ENCODE assay signal across 11 mouse cellular contexts in the genomic region with DNA sequence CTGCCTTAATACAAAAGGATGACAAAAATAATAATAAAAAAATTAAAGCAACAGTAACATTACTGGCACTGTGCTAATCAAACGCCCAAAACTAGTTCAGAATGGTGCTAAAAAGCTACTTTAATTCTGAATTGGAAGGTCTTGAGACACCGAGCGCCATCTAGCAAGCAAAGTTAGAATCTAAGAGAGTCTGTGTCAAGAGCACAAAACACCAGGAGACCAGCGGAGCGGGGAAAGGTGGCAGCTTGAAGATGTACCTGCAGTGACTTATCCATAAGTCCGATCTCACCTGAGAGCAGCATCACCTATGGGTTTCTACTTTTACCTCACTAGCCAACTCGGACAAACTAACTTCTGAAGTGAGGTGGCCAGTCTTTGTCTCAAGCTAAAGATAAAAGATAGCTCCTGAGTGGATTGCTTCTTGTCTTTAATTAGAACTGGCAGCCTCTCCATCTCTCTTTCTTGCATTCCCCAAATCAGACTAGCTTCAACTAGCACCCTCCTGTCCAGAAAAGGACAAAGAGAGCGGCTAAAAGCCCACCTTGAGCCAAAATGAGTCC. TPM values are rescaled to one million over a fixed set of nuclear protein-coding genes. Genes with fewer than 3 reads are reported as not detected.
DNase-seq lines count a peak whose midpoint lies in the region; ATAC-seq and TF ChIP-seq lines count a peak whose summit lies in the region.
"Had no signal": no experiment of that assay in that cellular context is flagged by ENCODE, and none has a peak within 500 bp of the region (broad histone marks: within the 10 kb centered on the region; RNA-seq: fewer than 3 reads in every experiment).

No protein-coding gene starts in this region.

- ATAC-seq in limb, embryonic 14.5 days (ENCODE audit: low FRiP score, low read depth) = no peak
- ATAC-seq in forebrain, embryonic 14.5 days = peak; percentile 21; the same call in 1 of the 2 replicates
- ATAC-seq in midbrain, embryonic 14.5 days (ENCODE audit: low FRiP score, low TSS enrichment) = no peak; the same call in 1 of the 2 replicates

- peak; percentile 60 to 61 for DNase-seq in cerebellum, adult 18-20 months
- DNase-seq in cerebellum, adult 11 months = no peak
- DNase-seq in limb, embryonic 14.5 days (ENCODE audit: low spot score) = peak; percentile 54
- DNase-seq in limb, embryonic 10.5 days (ENCODE audit: low spot score) = no peak
- DNase-seq in forebrain, embryonic 14.5 days (ENCODE audit: low spot score) = peak; percentile 90
- peak; percentile 86 for DNase-seq in midbrain, embryonic 14.5 days
- DNase-seq in spleen, adult 12 weeks (ENCODE audit: low spot score) = no peak
- DNase-seq in spleen, postnatal 10 days (ENCODE audit: low spot score in 2 of 2) = no peak

- no peak overlapping the region for H3K4me3 ChIP-seq in limb, embryonic 14.5 days (replicated peaks; ENCODE audit: low read length)
- no peak overlapping the region for H3K4me3 ChIP-seq in limb, embryonic 10.5 days
- H3K4me3 ChIP-seq in forebrain, embryonic 14.5 days (ENCODE audit: low read depth, low read length) = peak overlapping the region; percentile 11
- H3K4me3 ChIP-seq in midbrain, embryonic 14.5 days (replicated peaks; ENCODE audit: low read depth, low read length) = no peak overlapping the region; the same call in 1 of the 2 replicates
- H3K4me3 ChIP-seq: limb, embryonic 15.5 days; neural tube, embryonic 13.5 days had no signal

- 3% methylated on average over 8 of the region's 8 CpGs for WGBS in limb, embryonic 14.5 days
- WGBS in limb, embryonic 10.5 days = 3% methylated on average over 8 of the region's 8 CpGs
- WGBS in forebrain, embryonic 14.5 days = 2% methylated on average over 8 of the region's 8 CpGs
- 2% methylated on average over 8 of the region's 8 CpGs for WGBS in midbrain, embryonic 14.5 days

- no peaks in the 10 kb centered on the region for H3K9me3 ChIP-seq in limb, embryonic 14.5 days (ENCODE audit: control insufficient read depth, low read length)
- no peaks in the 10 kb centered on the region for H3K9me3 ChIP-seq in limb, embryonic 10.5 days (replicated peaks)
- H3K9me3 ChIP-seq in forebrain, embryonic 14.5 days (replicated peaks; ENCODE audit: control insufficient read depth, low read length) = no peaks in the 10 kb centered on the region
- no peaks in the 10 kb centered on the region for H3K9me3 ChIP-seq in midbrain, embryonic 14.5 days (ENCODE audit: control insufficient read depth, low read length)
- H3K9me3 ChIP-seq: limb, embryonic 15.5 days; neural tube, embryonic 13.5 days had no signal

- H3K4me2 ChIP-seq in limb, embryonic 14.5 days (replicated peaks; ENCODE audit: low read depth, low read length, severe bottlenecking) = no peak overlapping the region
- H3K4me2 ChIP-seq in forebrain, embryonic 14.5 days (ENCODE audit: low read length) = peak overlapping the region; percentile 43
- H3K4me2 ChIP-seq in midbrain, embryonic 14.5 days (ENCODE audit: low read length) = peak overlapping the region; percentile 37
- H3K4me2 ChIP-seq: heart, embryonic 11.5 days; limb, embryonic 15.5 days; neural tube, embryonic 13.5 days had no signal

- H3K27ac ChIP-seq in limb, embryonic 14.5 days (replicated peaks; ENCODE audit: low read depth, low read length) = no peak overlapping the region
- no peak overlapping the region for H3K27ac ChIP-seq in limb, embryonic 10.5 days
- peak overlapping the region; percentile 73 for H3K27ac ChIP-seq in forebrain, embryonic 14.5 days (ENCODE audit: low read depth, low read length)
- peak overlapping the region; percentile 77 for H3K27ac ChIP-seq in midbrain, embryonic 14.5 days (replicated peaks; ENCODE audit: low read depth, low read length)
- H3K27ac ChIP-seq: limb, embryonic 15.5 days; neural tube, embryonic 13.5 days had no signal

- H3K27me3 ChIP-seq in limb, embryonic 14.5 days (ENCODE audit: control insufficient read depth, insufficient read depth, low read length) = peaks cover 95% of the 10 kb centered on the region
- H3K27me3 ChIP-seq in limb, embryonic 10.5 days (ENCODE audit: low read depth, poor library complexity, severe bottlenecking) = peaks cover 99% of the 10 kb centered on the region
- H3K27me3 ChIP-seq in forebrain, embryonic 14.5 days (replicated peaks; ENCODE audit: control insufficient read depth, insufficient read depth, low read length) = peaks cover 25% of the 10 kb centered on the region
- H3K27me3 ChIP-seq in midbrain, embryonic 14.5 days (ENCODE audit: control insufficient read depth, insufficient read depth, low read length) = peaks cover 74% of the 10 kb centered on the region

- peaks cover 4% of the 10 kb centered on the region; the same call in 1 of the 2 replicates for H3K4me1 ChIP-seq in limb, embryonic 14.5 days (ENCODE audit: control insufficient read depth, insufficient read depth, low read length)
- H3K4me1 ChIP-seq in limb, embryonic 10.5 days = peaks cover 22% of the 10 kb centered on the region
- 0 out of 2 replicates have a peak, but pooled peaks cover 7% of the 10 kb centered on the region for H3K4me1 ChIP-seq in forebrain, embryonic 14.5 days (ENCODE audit: control insufficient read depth, insufficient read depth, low read length)
- peaks cover 7% of the 10 kb centered on the region; the same call in 1 of the 2 replicates for H3K4me1 ChIP-seq in midbrain, embryonic 14.5 days (ENCODE audit: control insufficient read depth, insufficient read depth, low read length)

- TF ChIP-seq POLR2A in limb, embryonic 14.5 days (IDR thresholded peaks at IDR 0.05; ENCODE audit: borderline replicate concordance, extremely low read depth, insufficient read depth, insufficient read length) = no peak

- H3K36me3 ChIP-seq in limb, embryonic 14.5 days (ENCODE audit: control insufficient read depth, insufficient read depth, low read length) = no peaks in the 10 kb centered on the region
- H3K36me3 ChIP-seq in limb, embryonic 10.5 days = no peaks in the 10 kb centered on the region
- H3K36me3 ChIP-seq in forebrain, embryonic 14.5 days (ENCODE audit: control insufficient read depth, insufficient read depth, low read length) = no peaks in the 10 kb centered on the region
- no peaks in the 10 kb centered on the region for H3K36me3 ChIP-seq in midbrain, embryonic 14.5 days (ENCODE audit: control insufficient read depth, insufficient read depth, low read length)
- H3K36me3 ChIP-seq: limb, embryonic 15.5 days; neural tube, embryonic 13.5 days had no signal

- no peak overlapping the region for H3K9ac ChIP-seq in limb, embryonic 14.5 days (ENCODE audit: low read depth, low read length, severe bottlenecking)
- peak overlapping the region; percentile 61 for H3K9ac ChIP-seq in forebrain, embryonic 14.5 days (ENCODE audit: low read length)
- H3K9ac ChIP-seq in midbrain, embryonic 14.5 days (replicated peaks; ENCODE audit: low read length) = no peak overlapping the region
- H3K9ac ChIP-seq: limb, embryonic 15.5 days; neural tube, embryonic 13.5 days had no signal

RNA-seq across cellular contexts. Expression of gene Nr2f1, which starts 23.7 kb away (rescaled TPM):
- 16.6 and 26.6 TPM in 2 replicates for polyA plus RNA-seq in limb, embryonic 14.5 days (2012; rRNA removed)
- polyA plus RNA-seq in limb, embryonic 14.5 days (2014; fragmentation: Nextera tagmentation; extraction: Ambion mirVana) = 1.6 and 2.1 TPM in 2 replicates
- 18.2 and 19.6 TPM in 2 replicates for polyA plus RNA-seq in limb, embryonic 10.5 days (2016; fragmentation: Nextera tagmentation; extraction: Ambion mirVana)
- 75.7 and 82.0 TPM in 2 replicates for polyA plus RNA-seq in forebrain, embryonic 14.5 days (2014; fragmentation: Nextera tagmentation; extraction: Ambion mirVana)
- 67.5 and 72.4 TPM in 2 replicates for polyA plus RNA-seq in midbrain, embryonic 14.5 days (2014; fragmentation: Nextera tagmentation; extraction: Ambion mirVana)

Comparison
In these comparisons a context has a peak if more than half of its experiments do, and no peak if none do; other contexts are left out.
1. DNase-seq: peak in cerebellum, adult 18-20 months (2 of 2), limb, embryonic 14.5 days (single experiment), forebrain, embryonic 14.5 days (single experiment) and midbrain, embryonic 14.5 days (single experiment); none in cerebellum, adult 11 months (single experiment), limb, embryonic 10.5 days (single experiment), spleen, adult 12 weeks (single experiment) and spleen, postnatal 10 days (0 of 2).
2. H3K27ac ChIP-seq: peak in forebrain, embryonic 14.5 days (single experiment) and midbrain, embryonic 14.5 days (single experiment); none in limb, embryonic 14.5 days (single experiment) and limb, embryonic 10.5 days (single experiment).